Mouse (Mus musculus) bone marrow, adult 2 months (tissue): ENCODE measurements around the gene Gm11634.

ENCODE experiments used
- CTCF ChIP-seq: fragments of 200-500 bp; IDR thresholded peaks from 2 replicates; pipeline ENCODE4 v1.5.1; 2011; ENCODE audit warnings: low read length, control low read depth; ENCODE audit not compliant: control insufficient read depth, insufficient read depth
- POLR2A ChIP-seq: fragments of 200-500 bp; IDR thresholded peaks from 2 replicates; pipeline ENCODE4 v1.6.1; 2011; ENCODE audit warnings: low read depth, mild to moderate bottlenecking, control low read depth, low read length, borderline replicate concordance; ENCODE audit not compliant: control insufficient read depth

DNA sequence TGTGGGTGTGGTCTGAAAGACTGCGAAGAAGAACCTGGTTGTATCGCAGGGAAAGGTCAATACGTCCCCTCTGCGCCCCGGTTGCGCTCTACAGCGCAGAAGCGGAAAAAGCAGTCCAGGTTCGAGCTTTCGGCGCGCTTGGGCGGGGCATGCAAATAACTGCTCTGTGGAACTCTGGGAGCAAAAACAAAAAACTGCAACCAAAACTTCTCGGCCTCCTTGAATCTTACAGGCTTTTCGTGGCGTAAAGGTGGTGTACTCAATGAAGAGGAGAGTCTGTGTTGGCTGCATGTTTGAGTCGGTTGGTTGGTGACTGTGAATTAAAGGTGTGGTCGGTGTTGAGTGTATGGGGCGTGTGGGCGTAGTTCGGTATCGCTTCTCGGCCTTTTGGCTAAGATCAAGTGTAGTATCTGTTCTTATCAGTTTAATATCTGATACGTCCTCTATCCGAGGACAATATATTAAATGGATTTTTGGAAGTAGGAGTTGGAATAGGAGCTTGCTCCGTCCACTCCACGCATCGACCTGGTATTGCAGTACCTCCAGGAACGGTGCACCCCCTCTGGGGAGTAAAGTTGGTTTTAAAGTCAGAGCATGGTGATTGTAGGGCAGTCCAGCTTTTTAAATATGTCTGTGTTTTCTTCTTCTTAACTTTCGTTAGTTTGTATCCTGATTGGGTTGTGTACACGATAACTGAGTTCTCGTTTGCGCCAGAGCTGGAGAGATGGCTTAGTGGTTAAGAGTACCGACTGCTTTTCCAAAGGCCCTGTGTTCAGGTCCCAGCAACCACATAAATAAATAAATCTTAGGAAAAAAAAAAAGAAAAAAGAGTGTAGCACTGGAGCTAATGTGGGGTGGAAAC, 28.2 kb upstream of the Gm11634 start, which contains the start of gene Rdm1:
- TF ChIP-seq POLR2A = peak; percentile 46
- TF ChIP-seq CTCF = no peak
